Mouse (Mus musculus): ENCODE data around the gene Cd247. TPM values are rescaled to one million over a fixed set of nuclear protein-coding genes. Genes with fewer than 3 reads are reported as not detected.

The Cd247 gene
- 0.05 TPM for polyA plus RNA-seq (2012; fragmentation: generic; extraction: Trizol)
- long read RNA-seq, experiment 1 = 0 reads
- long read RNA-seq, experiment 2 = 0 reads

GRCm38 (mm10) chr1:165788511-165788910 lies at the start of gene Cd247:
Cd247 (plus strand) TSS chr1:165788681.
- Histone ChIP-seq H3K36me3 (ENCODE audit: control insufficient read depth, insufficient read depth) (no peaks in the 10 kb centered on the region), H3K79me3 (ENCODE audit: low read depth) (no peaks in the 10 kb centered on the region), H3K27me3 (ENCODE audit: control insufficient read depth, insufficient read depth, insufficient read length) (no peaks in the 10 kb centered on the region), H3ac (ENCODE audit: control insufficient read depth, insufficient read length, low read depth) (no peak within 1 kb of the TSS), H3K79me2 (ENCODE audit: control insufficient read depth, insufficient read depth) (no peaks in the 10 kb centered on the region), H3K4me3 (ENCODE audit: insufficient read depth, poor library complexity, severe bottlenecking) (no peak within 1 kb of the TSS)
- TF ChIP-seq CTCF (IDR thresholded peaks at IDR 0.05; ENCODE audit: control insufficient read depth, insufficient read depth, insufficient read length) (no peak), USF1 (IDR thresholded peaks at IDR 0.05; ENCODE audit: low read depth) (no peak), MAX (IDR thresholded peaks at IDR 0.05) (no peak), FOSL1 (IDR thresholded peaks at IDR 0.05; ENCODE audit: insufficient read depth, low read length, poor library complexity, severe bottlenecking) (no peak), MYOG (IDR thresholded peaks at IDR 0.05; ENCODE audit: control insufficient read depth, extremely low read depth, insufficient read length) (no peak), CEBPB (IDR thresholded peaks at IDR 0.05; ENCODE audit: low read depth) (no peak), MYOD1 (IDR thresholded peaks at IDR 0.05; ENCODE audit: control insufficient read depth, insufficient read length, low read depth) (no peak)

GRCm38 (mm10) chr1:165738985-165739384 lies 49.5 kb upstream of the Cd247 start:
- H3K36me3 ChIP-seq (ENCODE audit: control insufficient read depth, insufficient read depth) = no peaks in the 10 kb centered on the region
- no peak overlapping the region for H3ac ChIP-seq (ENCODE audit: control insufficient read depth, insufficient read length, low read depth)
- no peaks in the 10 kb centered on the region for H3K79me2 ChIP-seq (ENCODE audit: control insufficient read depth, insufficient read depth)
- H3K27me3 ChIP-seq (ENCODE audit: control insufficient read depth, insufficient read depth, insufficient read length) = peaks cover 22% of the 10 kb centered on the region
- no peak for TF ChIP-seq CTCF (IDR thresholded peaks at IDR 0.05; ENCODE audit: control insufficient read depth, insufficient read depth, insufficient read length)
- TF ChIP-seq FOSL1 (IDR thresholded peaks at IDR 0.05; ENCODE audit: insufficient read depth, low read length, poor library complexity, severe bottlenecking) = no peak
- no peak for TF ChIP-seq CEBPB (IDR thresholded peaks at IDR 0.05; ENCODE audit: low read depth)
- TF ChIP-seq MYOD1 (IDR thresholded peaks at IDR 0.05; ENCODE audit: control insufficient read depth, insufficient read length, low read depth) = no peak
- no peak for TF ChIP-seq MYOG (IDR thresholded peaks at IDR 0.05; ENCODE audit: control insufficient read depth, extremely low read depth, insufficient read length)
- no peak for TF ChIP-seq USF1 (IDR thresholded peaks at IDR 0.05; ENCODE audit: low read depth)
- no peak for TF ChIP-seq MAX (IDR thresholded peaks at IDR 0.05)
- H3K4me3 ChIP-seq (ENCODE audit: insufficient read depth, poor library complexity, severe bottlenecking) = no peak overlapping the region
- H3K79me3 ChIP-seq (ENCODE audit: low read depth) = no peaks in the 10 kb centered on the region

GRCm38 (mm10) chr1:165741989-165742388 lies 46.5 kb upstream of the Cd247 start:
- Histone ChIP-seq H3K27me3 (ENCODE audit: control insufficient read depth, insufficient read depth, insufficient read length) (peaks cover 17% of the 10 kb centered on the region), H3K4me3 (ENCODE audit: insufficient read depth, poor library complexity, severe bottlenecking) (no peak overlapping the region), H3ac (ENCODE audit: control insufficient read depth, insufficient read length, low read depth) (no peak overlapping the region), H3K79me3 (ENCODE audit: low read depth) (no peaks in the 10 kb centered on the region), H3K79me2 (ENCODE audit: control insufficient read depth, insufficient read depth) (no peaks in the 10 kb centered on the region), H3K36me3 (ENCODE audit: control insufficient read depth, insufficient read depth) (no peaks in the 10 kb centered on the region)
- TF ChIP-seq USF1 (IDR thresholded peaks at IDR 0.05; ENCODE audit: low read depth) (no peak), MYOD1 (IDR thresholded peaks at IDR 0.05; ENCODE audit: control insufficient read depth, insufficient read length, low read depth) (no peak), CEBPB (IDR thresholded peaks at IDR 0.05; ENCODE audit: low read depth) (no peak), MAX (IDR thresholded peaks at IDR 0.05) (no peak), CTCF (IDR thresholded peaks at IDR 0.05; ENCODE audit: control insufficient read depth, insufficient read depth, insufficient read length) (no peak), FOSL1 (IDR thresholded peaks at IDR 0.05; ENCODE audit: insufficient read depth, low read length, poor library complexity, severe bottlenecking) (no peak), MYOG (IDR thresholded peaks at IDR 0.05; ENCODE audit: control insufficient read depth, extremely low read depth, insufficient read length) (no peak)

- H3K79me2 ChIP-seq (ENCODE audit: control insufficient read depth, insufficient read depth) = no peaks in the 10 kb centered on the region
- no peak overlapping the region for H3ac ChIP-seq (ENCODE audit: control insufficient read depth, insufficient read length, low read depth)
- H3K4me3 ChIP-seq (ENCODE audit: insufficient read depth, poor library complexity, severe bottlenecking) = no peak overlapping the region
- peaks cover 12% of the 10 kb centered on the region for H3K27me3 ChIP-seq (ENCODE audit: control insufficient read depth, insufficient read depth, insufficient read length)
- no peak for TF ChIP-seq MYOD1 (IDR thresholded peaks at IDR 0.05; ENCODE audit: control insufficient read depth, insufficient read length, low read depth)
- TF ChIP-seq CEBPB (IDR thresholded peaks at IDR 0.05; ENCODE audit: low read depth) = no peak
- no peak for TF ChIP-seq CTCF (IDR thresholded peaks at IDR 0.05; ENCODE audit: control insufficient read depth, insufficient read depth, insufficient read length)
- TF ChIP-seq MYOG (IDR thresholded peaks at IDR 0.05; ENCODE audit: control insufficient read depth, extremely low read depth, insufficient read length) = no peak
- no peak for TF ChIP-seq USF1 (IDR thresholded peaks at IDR 0.05; ENCODE audit: low read depth)
- no peak for TF ChIP-seq MAX (IDR thresholded peaks at IDR 0.05)
- no peak for TF ChIP-seq FOSL1 (IDR thresholded peaks at IDR 0.05; ENCODE audit: insufficient read depth, low read length, poor library complexity, severe bottlenecking)
- H3K79me3 ChIP-seq (ENCODE audit: low read depth) = no peaks in the 10 kb centered on the region
- H3K36me3 ChIP-seq (ENCODE audit: control insufficient read depth, insufficient read depth) = no peaks in the 10 kb centered on the region
Observed at GRCm38 (mm10) chr1:165748053-165748452, 40.4 kb upstream of the Cd247 start.

- no peaks in the 10 kb centered on the region for H3K79me3 ChIP-seq (ENCODE audit: low read depth)
- H3K27me3 ChIP-seq (ENCODE audit: control insufficient read depth, insufficient read depth, insufficient read length) = peaks cover 12% of the 10 kb centered on the region
- no peaks in the 10 kb centered on the region for H3K36me3 ChIP-seq (ENCODE audit: control insufficient read depth, insufficient read depth)
- H3K79me2 ChIP-seq (ENCODE audit: control insufficient read depth, insufficient read depth) = no peaks in the 10 kb centered on the region
- H3ac ChIP-seq (ENCODE audit: control insufficient read depth, insufficient read length, low read depth) = no peak overlapping the region
- no peak for TF ChIP-seq CTCF (IDR thresholded peaks at IDR 0.05; ENCODE audit: control insufficient read depth, insufficient read depth, insufficient read length)
- no peak for TF ChIP-seq MYOG (IDR thresholded peaks at IDR 0.05; ENCODE audit: control insufficient read depth, extremely low read depth, insufficient read length)
- no peak for TF ChIP-seq MAX (IDR thresholded peaks at IDR 0.05)
- TF ChIP-seq FOSL1 (IDR thresholded peaks at IDR 0.05; ENCODE audit: insufficient read depth, low read length, poor library complexity, severe bottlenecking) = no peak
- no peak for TF ChIP-seq USF1 (IDR thresholded peaks at IDR 0.05; ENCODE audit: low read depth)
- no peak for TF ChIP-seq CEBPB (IDR thresholded peaks at IDR 0.05; ENCODE audit: low read depth)
- TF ChIP-seq MYOD1 (IDR thresholded peaks at IDR 0.05; ENCODE audit: control insufficient read depth, insufficient read length, low read depth) = no peak
- no peak overlapping the region for H3K4me3 ChIP-seq (ENCODE audit: insufficient read depth, poor library complexity, severe bottlenecking)
Observed at GRCm38 (mm10) chr1:165751142-165751541, 37.3 kb upstream of the Cd247 start.
